Mouse (Mus musculus) macrophage (primary cell): ENCODE results near the gene Kcna7. TPM values are rescaled to one million over a fixed set of nuclear protein-coding genes. Genes with fewer than 3 reads are reported as not detected.

Source experiments
- H3K27ac ChIP-seq: fragments of 350-480 bp; formaldehyde crosslinking; 2 replicates; pipeline ENCODE4 v1.9.0; 2021
- H3K36me3 ChIP-seq: fragments of 350-480 bp; formaldehyde crosslinking; 2 replicates; pipeline ENCODE4 v1.9.0; 2021; ENCODE audit errors: inconsistent target
- H3K4me3 ChIP-seq: fragments of 350-480 bp; formaldehyde crosslinking; 2 replicates; pipeline ENCODE4 v1.9.0; 2021; ENCODE audit errors: inconsistent target
- H3K79me2 ChIP-seq: fragments of 350-480 bp; formaldehyde crosslinking; 2 replicates; pipeline ENCODE4 v1.9.0; 2021; ENCODE audit errors: inconsistent target
- WGBS: methylation state at CpG from one replicate; pipeline ENCODE4 v1.1.7; 2026; ENCODE audit warnings: inconsistent platforms; ENCODE audit not compliant: missing documents; 5-methylcytosine and 5-hydroxymethylcytosine counted together
- polyA plus RNA-seq: library from polyadenylated mRNA; stranded (reverse); fragments of 250-400 nt; gene quantifications from 3 replicates; pipeline ENCODE4 v1.2.4, GENCODE M21; 2018; ENCODE audit warnings: inconsistent platforms

Kcna7 gene
- polyA plus RNA-seq, 1 experiment from 2014 or later = not detected

- no peaks in the 10 kb centered on the region for H3K36me3 ChIP-seq
Observed at GRCm38 (mm10) chr7:45407836-45408235, 2.4 kb downstream of the Kcna7 start.

GRCm38 (mm10) chr7:45408351-45408750 is 2.9 kb downstream of the Kcna7 start:
- Histone ChIP-seq H3K79me2 (no peaks in the 10 kb centered on the region), H3K4me3 (no peak overlapping the region), H3K27ac (no peak overlapping the region), H3K36me3 (no peaks in the 10 kb centered on the region)
- 79% methylated on average over 7 of the region's 7 CpGs for WGBS

More at GRCm38 (mm10) chr7:45407836-45408235, 2.4 kb downstream of the Kcna7 start:
- no peak overlapping the region for H3K4me3 ChIP-seq
- no peaks in the 10 kb centered on the region for H3K79me2 ChIP-seq
- no peak overlapping the region for H3K27ac ChIP-seq
- 71% methylated on average over 9 of the region's 10 CpGs for WGBS

GRCm38 (mm10) chr7:45408949-45409348 is 3.5 kb downstream of the Kcna7 start:
- Histone ChIP-seq H3K79me2 (no peaks in the 10 kb centered on the region), H3K27ac (no peak overlapping the region), H3K36me3 (no peaks in the 10 kb centered on the region), H3K4me3 (no peak overlapping the region)
- WGBS = 89% methylated on average over 17 of the region's 17 CpGs

- H3K4me3 ChIP-seq = no peak overlapping the region
- no peaks in the 10 kb centered on the region for H3K79me2 ChIP-seq
- H3K27ac ChIP-seq = no peak overlapping the region
- 87% methylated on average over 8 of the region's 8 CpGs for WGBS
- no peaks in the 10 kb centered on the region for H3K36me3 ChIP-seq
Observed at GRCm38 (mm10) chr7:45409497-45410163, 4.2 kb downstream of the Kcna7 start.

GRCm38 (mm10) chr7:45412421-45412820 is 7.0 kb downstream of the Kcna7 start:
- Histone ChIP-seq H3K4me3 (no peak overlapping the region), H3K36me3 (no peaks in the 10 kb centered on the region), H3K79me2 (no peaks in the 10 kb centered on the region), H3K27ac (no peak overlapping the region)
- 68% methylated on average over 2 of the region's 2 CpGs for WGBS

GRCm38 (mm10) chr7:45413113-45413863 is 7.8 kb downstream of the Kcna7 start, which contains the start of gene Ntf5:
Ntf5 (plus strand) TSS chr7:45413695.
- Histone ChIP-seq H3K27ac (no peak within 1 kb of the TSS), H3K4me3 (no peak within 1 kb of the TSS), H3K79me2 (no peaks in the 10 kb centered on the region), H3K36me3 (no peaks in the 10 kb centered on the region)
- WGBS = 8% methylated on average over 37 of the region's 45 CpGs

- WGBS = 3% methylated on average over 20 of the region's 27 CpGs
- H3K4me3 ChIP-seq = no peak overlapping the region
- H3K79me2 ChIP-seq = no peaks in the 10 kb centered on the region
- no peak overlapping the region for H3K27ac ChIP-seq
- no peaks in the 10 kb centered on the region for H3K36me3 ChIP-seq
Observed at GRCm38 (mm10) chr7:45413864-45414739, 8.6 kb downstream of the Kcna7 start.

GRCm38 (mm10) chr7:45414740-45415224 is 9.3 kb downstream of the Kcna7 start:
- no peak overlapping the region for H3K4me3 ChIP-seq
- H3K36me3 ChIP-seq = no peaks in the 10 kb centered on the region
- H3K79me2 ChIP-seq = no peaks in the 10 kb centered on the region
- H3K27ac ChIP-seq = no peak overlapping the region
- 16% methylated on average over 12 of the region's 12 CpGs for WGBS

- WGBS = 7% methylated on average over 37 of the region's 37 CpGs
- H3K4me3 ChIP-seq = no peak overlapping the region
- no peak overlapping the region for H3K27ac ChIP-seq
- no peaks in the 10 kb centered on the region for H3K79me2 ChIP-seq
- no peaks in the 10 kb centered on the region for H3K36me3 ChIP-seq
Observed at GRCm38 (mm10) chr7:45415636-45416035, 10.2 kb downstream of the Kcna7 start.

- H3K36me3 ChIP-seq = peaks cover 16% of the 10 kb centered on the region; the same call in 1 of the 2 replicates
- no peak overlapping the region for H3K4me3 ChIP-seq
- no peak overlapping the region for H3K27ac ChIP-seq
- no peaks in the 10 kb centered on the region for H3K79me2 ChIP-seq
- WGBS = 9% methylated on average over 13 of the region's 13 CpGs
Observed at GRCm38 (mm10) chr7:45417962-45418492, 12.6 kb downstream of the Kcna7 start.

- Histone ChIP-seq H3K4me3 (no peak overlapping the region), H3K79me2 (no peaks in the 10 kb centered on the region), H3K27ac (no peak overlapping the region), H3K36me3 (peaks cover 36% of the 10 kb centered on the region; the same call in 1 of the 2 replicates)
- WGBS = 59% methylated on average over 24 of the region's 27 CpGs
Observed at GRCm38 (mm10) chr7:45419859-45420614, 14.6 kb downstream of the Kcna7 start.

GRCm38 (mm10) chr7:45420615-45420919 is 15.1 kb downstream of the Kcna7 start, which contains the start of gene Lhb:
Lhb (plus strand) TSS chr7:45420820.
- no peaks in the 10 kb centered on the region for H3K79me2 ChIP-seq
- H3K36me3 ChIP-seq = peaks cover 41% of the 10 kb centered on the region; the same call in 1 of the 2 replicates
- H3K4me3 ChIP-seq = no peak within 1 kb of the TSS
- 89% methylated on average over 6 of the region's 6 CpGs for WGBS
- no peak within 1 kb of the TSS for H3K27ac ChIP-seq

GRCm38 (mm10) chr7:45421194-45421593 is 15.7 kb downstream of the Kcna7 start:
- peaks cover 42% of the 10 kb centered on the region; the same call in 1 of the 2 replicates for H3K36me3 ChIP-seq
- H3K27ac ChIP-seq = no peak overlapping the region
- H3K4me3 ChIP-seq = no peak overlapping the region
- H3K79me2 ChIP-seq = no peaks in the 10 kb centered on the region
- WGBS = 99% methylated on average over 14 of the region's 14 CpGs
